Comparison of ENCODE assay signal across 8 mouse cellular contexts in the genomic region with DNA sequence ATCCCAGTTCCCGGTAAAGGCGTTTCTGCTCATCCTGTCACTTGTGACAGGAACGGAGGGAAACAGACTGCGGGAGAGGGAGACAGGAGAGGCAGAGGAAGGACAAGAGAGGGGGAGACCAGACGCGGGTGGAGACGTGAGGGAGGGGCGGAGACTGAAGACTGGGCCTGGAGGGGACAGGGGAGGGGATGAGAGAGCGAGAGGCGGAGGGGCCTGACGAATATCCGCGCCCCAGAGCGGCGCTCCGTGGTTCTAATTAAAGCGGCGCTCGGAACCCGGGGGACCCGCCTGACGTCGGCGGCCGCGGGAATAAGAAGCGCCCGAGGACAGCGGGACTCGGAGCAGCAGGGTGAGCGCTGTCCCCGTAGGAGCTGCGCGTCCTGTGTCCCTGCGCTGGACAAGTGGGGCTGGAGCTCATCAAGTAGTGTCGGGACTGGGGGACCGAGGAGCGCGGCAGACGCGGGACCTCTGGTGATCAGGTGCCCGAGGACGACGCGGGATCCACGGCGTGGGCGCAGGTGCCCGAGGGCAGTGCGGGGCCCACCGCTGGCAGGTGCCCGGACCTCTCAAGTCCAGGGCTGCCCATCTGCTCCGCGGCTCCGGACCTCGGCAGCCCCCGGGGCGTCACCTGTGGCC. TPM values are rescaled to one million over a fixed set of nuclear protein-coding genes. Genes with fewer than 3 reads are reported as not detected.
DNase-seq lines count a peak whose midpoint lies in the region; ATAC-seq and TF ChIP-seq lines count a peak whose summit lies in the region.

Gene Alkal2, plus strand, starts transcription at position 337 of the 636 bp plus-strand sequence.

- H3K4me3 ChIP-seq in lung, embryonic 15.5 days: peak within 1 kb of the TSS; percentile 48
- peak within 1 kb of the TSS; percentile 49 for H3K4me3 ChIP-seq in intestine, postnatal 0 days (ENCODE audit: low read depth, low read length)
- H3K4me3 ChIP-seq in midbrain, embryonic 14.5 days (replicated peaks; ENCODE audit: low read depth, low read length): peak within 1 kb of the TSS; percentile 55

- no peaks in the 10 kb centered on the region for H3K36me3 ChIP-seq in lung, embryonic 15.5 days
- H3K36me3 ChIP-seq in intestine, postnatal 0 days (ENCODE audit: control insufficient read depth, insufficient read depth): no peaks in the 10 kb centered on the region
- H3K36me3 ChIP-seq in midbrain, embryonic 14.5 days (ENCODE audit: control insufficient read depth, insufficient read depth, low read length): no peaks in the 10 kb centered on the region

- H3K9ac ChIP-seq in lung, embryonic 15.5 days: peak within 1 kb of the TSS; percentile 38
- peak within 1 kb of the TSS; percentile 37 for H3K9ac ChIP-seq in intestine, postnatal 0 days (ENCODE audit: low read depth, low read length)
- H3K9ac ChIP-seq in midbrain, embryonic 14.5 days (replicated peaks; ENCODE audit: low read length): peak within 1 kb of the TSS; percentile 50

- H3K27ac ChIP-seq in lung, embryonic 15.5 days: no peak within 1 kb of the TSS
- no peak within 1 kb of the TSS for H3K27ac ChIP-seq in intestine, postnatal 0 days (ENCODE audit: low read depth, low read length)
- no peak within 1 kb of the TSS for H3K27ac ChIP-seq in midbrain, embryonic 14.5 days (replicated peaks; ENCODE audit: low read depth, low read length)

- ATAC-seq in lung, embryonic 15.5 days (ENCODE audit: borderline replicate concordance, extremely low read depth, low FRiP score, low TSS enrichment): peak; percentile 72; the same call in 1 of the 2 replicates
- ATAC-seq in intestine, postnatal 0 days: no peak
- ATAC-seq in midbrain, embryonic 14.5 days (ENCODE audit: low FRiP score, low TSS enrichment): peak; percentile 66; the same call in 1 of the 2 replicates

- H3K4me1 ChIP-seq in lung, embryonic 15.5 days: peaks cover 15% of the 10 kb centered on the region
- H3K4me1 ChIP-seq in intestine, postnatal 0 days (replicated peaks; ENCODE audit: control insufficient read depth, insufficient read depth, low read length): 0 out of 2 replicates have a peak, but pooled peaks cover 4% of the 10 kb centered on the region
- peaks cover 7% of the 10 kb centered on the region; the same call in 1 of the 2 replicates for H3K4me1 ChIP-seq in midbrain, embryonic 14.5 days (ENCODE audit: control insufficient read depth, insufficient read depth, low read length)

- under 1% methylated on average over 58 of the region's 58 CpGs for WGBS in lung, embryonic 15.5 days
- under 1% methylated on average over 55 of the region's 58 CpGs for WGBS in intestine, postnatal 0 days
- WGBS in midbrain, embryonic 14.5 days: under 1% methylated on average over 58 of the region's 58 CpGs

- no peaks in the 10 kb centered on the region for H3K9me3 ChIP-seq in lung, embryonic 15.5 days
- H3K9me3 ChIP-seq in intestine, postnatal 0 days (ENCODE audit: control insufficient read depth): no peaks in the 10 kb centered on the region
- no peaks in the 10 kb centered on the region for H3K9me3 ChIP-seq in midbrain, embryonic 14.5 days (ENCODE audit: control insufficient read depth, low read length)

- peak within 1 kb of the TSS; percentile 96 for H3K4me2 ChIP-seq in lung, embryonic 15.5 days
- peak within 1 kb of the TSS; percentile 90 for H3K4me2 ChIP-seq in intestine, postnatal 0 days (replicated peaks; ENCODE audit: low read depth)
- peak within 1 kb of the TSS; percentile 100 for H3K4me2 ChIP-seq in midbrain, embryonic 14.5 days (ENCODE audit: low read length)

- no peak for DNase-seq in lung, adult 18-20 months
- peak; percentile 38 for DNase-seq in embryo, embryonic 10 days (ENCODE audit: low spot score)
- peak; percentile 46 to 59 for DNase-seq in heart, adult 18-20 months
- DNase-seq in midbrain, embryonic 14.5 days: peak; percentile 73
- no peak for DNase-seq in adipocyte (ENCODE audit: low spot score)
- no peak for DNase-seq in cerebellum, adult 8-10 months

- TF ChIP-seq CTCF in intestine, postnatal 0 days (IDR thresholded peaks at IDR 0.05; ENCODE audit: low read depth): no peak

- peaks cover 59% of the 10 kb centered on the region for H3K27me3 ChIP-seq in lung, embryonic 15.5 days
- H3K27me3 ChIP-seq in intestine, postnatal 0 days (replicated peaks; ENCODE audit: control insufficient read depth, insufficient read depth, low read length): peaks cover 38% of the 10 kb centered on the region
- H3K27me3 ChIP-seq in midbrain, embryonic 14.5 days (ENCODE audit: control insufficient read depth, insufficient read depth, low read length): peaks cover 35% of the 10 kb centered on the region

RNA-seq across cellular contexts. Expression of gene Alkal2, which starts in this region (rescaled TPM):
- 0.48 and 0.67 TPM in 2 replicates for polyA plus RNA-seq in lung, embryonic 15.5 days (2015; fragmentation: Nextera tagmentation; extraction: Ambion mirVana)
- total RNA-seq in heart, adult 18-20 months (2021): 1 to 10 TPM; 1.0 to 2.0 TPM
- 0.47 and 1.5 TPM in 2 replicates for polyA plus RNA-seq in intestine, postnatal 0 days (2015; fragmentation: Nextera tagmentation; extraction: Ambion mirVana)
- polyA plus RNA-seq in midbrain, embryonic 14.5 days (2014; fragmentation: Nextera tagmentation; extraction: Ambion mirVana): 0.58 TPM in 1 of 2 replicates, not detected in the other

Comparison
In these comparisons a context has a peak if more than half of its experiments do, and no peak if none do; other contexts are left out.
1. Peak in ATAC-seq, H3K4me3 ChIP-seq, H3K9ac ChIP-seq and H3K4me2 ChIP-seq in lung, embryonic 15.5 days; RNA of the gene not detected or under 1 TPM.
2. Peak in DNase-seq, ATAC-seq, H3K4me3 ChIP-seq, H3K9ac ChIP-seq and H3K4me2 ChIP-seq in midbrain, embryonic 14.5 days; RNA of the gene not detected or under 1 TPM.
3. DNase-seq: peak in embryo, embryonic 10 days (single experiment) and heart, adult 18-20 months (2 of 2); none in lung, adult 18-20 months (0 of 2), adipocyte (single experiment) and cerebellum, adult 8-10 months (single experiment).
4. Peak in every context shown above with its lines, with median percentiles within 50 percentile points of each other: H3K4me2 ChIP-seq, H3K4me3 ChIP-seq and H3K9ac ChIP-seq.